Mouse (Mus musculus) lung, postnatal 0 days (tissue): ENCODE measurements at regions not wholly inside any gene's neighbourhood (a gene's known extent, or its start where the extent isn't known, plus 50 kb on each side); places are given as distances from the start of the nearest gene placed in this dataset.

ENCODE experiments used
- CTCF ChIP-seq: IDR thresholded peaks from 2 replicates; pipeline ENCODE4 v1.5.1; 2016; ENCODE audit warnings: antibody characterized with exemption, mild to moderate bottlenecking
- EP300 ChIP-seq: IDR thresholded peaks from 2 replicates; pipeline ENCODE4 v1.6.1; 2016; ENCODE audit warnings: antibody characterized with exemption, mild to moderate bottlenecking, control low read depth

DNA sequence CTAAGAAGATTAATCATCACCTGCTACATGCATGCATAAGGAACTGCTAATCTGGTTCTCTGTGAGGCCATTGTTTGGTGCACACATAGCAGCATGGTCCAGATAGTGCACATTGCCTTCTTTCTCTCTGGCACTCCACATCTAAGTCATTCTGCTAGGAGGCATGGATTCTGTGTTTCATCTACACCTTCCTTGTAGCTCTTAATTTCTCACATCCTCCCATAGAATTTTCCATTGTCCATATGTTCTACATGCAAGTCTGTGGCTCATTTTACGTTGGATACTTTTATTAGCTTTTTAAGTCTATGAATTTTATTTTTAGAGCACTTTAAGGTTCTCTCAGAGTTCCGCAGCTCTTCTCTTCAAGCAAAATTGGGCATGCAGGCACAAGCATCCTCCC lies 846.7 kb upstream of the Adgrl4 start:
- TF ChIP-seq EP300 (no peak), CTCF (no peak)
